Mouse (Mus musculus) ES-CJ7 (cell line): ENCODE data around the gene Prkn.

Experiments used
- DNase-seq: peaks from one replicate; pipeline ENCODE4 v3.0.0; 2011; ENCODE audit warnings: low read depth, low spot score

Gene Prkn

DNA sequence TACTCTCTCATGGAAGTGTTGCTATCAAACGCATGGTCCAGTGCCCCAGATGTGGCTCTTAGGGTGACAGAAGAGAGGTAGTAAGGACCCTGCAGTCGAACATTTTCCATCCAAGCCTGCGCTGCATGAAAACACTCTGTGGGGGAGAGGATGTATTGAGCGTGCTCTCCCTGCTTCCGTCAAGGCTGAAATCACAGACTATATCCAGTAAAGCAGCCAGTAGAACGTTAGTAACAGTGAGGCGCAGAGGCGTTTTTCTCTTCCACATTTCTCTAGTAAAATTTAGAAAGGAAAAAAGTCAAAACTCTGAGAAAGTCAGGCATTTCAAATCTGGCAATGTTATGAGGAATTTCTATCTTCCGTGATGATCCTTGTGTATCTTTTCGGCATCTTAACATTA lies 897.7 kb downstream of the Prkn start:
- DNase-seq: no peak

DNA sequence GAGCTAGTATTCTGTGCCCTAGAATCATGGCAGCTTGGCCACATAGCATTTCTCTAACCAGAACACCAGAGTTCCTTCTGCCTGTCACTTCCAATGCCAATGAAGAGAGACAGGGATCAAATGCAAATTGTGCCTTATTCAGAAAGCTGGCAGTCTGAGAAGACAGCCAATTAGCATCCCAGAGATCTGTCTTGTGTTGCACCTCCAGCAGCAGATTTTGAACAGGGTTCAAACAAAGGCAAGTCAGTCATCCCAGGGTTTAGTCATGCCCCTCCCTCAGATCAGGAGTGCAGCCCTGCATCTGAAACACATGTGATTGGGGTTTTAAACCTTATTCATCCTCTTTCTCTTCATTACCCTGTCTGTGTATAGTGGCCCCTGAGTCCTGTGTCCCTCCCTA lies 900.5 kb downstream of the Prkn start:
- no peak for DNase-seq

DNA sequence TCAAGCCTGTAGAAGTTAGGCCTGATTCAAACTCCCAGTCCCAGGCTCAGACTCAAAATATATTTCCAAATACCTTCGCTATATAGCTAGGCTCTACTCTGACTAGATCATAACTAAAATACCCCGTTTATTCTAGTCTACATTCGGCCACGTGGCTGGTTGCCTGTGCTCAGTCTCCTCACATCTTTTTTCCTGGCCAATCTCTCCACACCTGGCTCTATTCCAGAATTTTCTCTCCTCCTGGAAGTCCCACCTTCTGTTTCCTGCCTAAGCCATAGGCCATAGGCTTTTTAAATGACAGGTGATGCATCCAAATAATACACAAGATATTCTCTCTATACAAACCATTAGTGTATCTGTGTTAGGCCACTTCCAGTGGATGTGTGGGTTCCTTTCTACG lies 901.0 kb downstream of the Prkn start:
- no peak for DNase-seq

DNA sequence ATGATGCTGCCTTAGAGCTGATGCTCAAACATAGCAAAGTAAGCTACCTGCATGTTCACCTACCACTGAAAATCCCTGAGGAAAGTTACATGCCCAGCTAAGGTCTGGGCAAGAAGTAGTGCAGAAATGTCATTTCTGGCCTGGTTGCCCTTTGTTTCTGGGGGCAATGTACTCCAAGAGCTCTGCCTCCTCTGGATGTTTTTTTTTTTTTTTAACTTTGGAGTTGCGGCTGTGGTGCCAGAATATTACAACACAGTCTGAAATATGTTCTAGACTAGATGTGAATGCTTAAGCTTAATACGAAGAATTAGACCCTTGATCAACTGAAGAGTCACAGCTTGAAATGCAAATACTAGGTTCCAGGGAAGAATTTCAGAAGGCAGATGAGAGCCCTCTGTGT lies 911.1 kb downstream of the Prkn start:
- no peak for DNase-seq

DNA sequence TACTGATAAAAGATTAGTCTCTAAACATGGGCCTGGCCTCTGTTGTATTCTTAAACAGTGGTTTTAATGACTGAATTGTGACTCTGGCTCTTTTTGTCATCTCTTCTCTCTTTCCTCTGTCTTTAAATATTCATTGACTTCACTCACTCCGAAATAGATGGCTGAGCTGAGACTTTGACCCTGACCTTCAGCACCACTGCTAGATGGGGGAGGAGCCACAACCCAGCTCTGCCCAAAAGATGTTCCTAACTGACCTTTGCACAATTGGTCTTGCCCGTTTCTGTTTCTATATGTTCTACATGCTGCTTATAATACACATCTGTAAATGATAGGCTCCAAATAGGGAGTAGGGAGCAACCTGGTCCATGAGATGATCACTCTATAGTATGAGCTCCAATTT lies 912.5 kb downstream of the Prkn start:
- DNase-seq: peak; percentile 18

DNA sequence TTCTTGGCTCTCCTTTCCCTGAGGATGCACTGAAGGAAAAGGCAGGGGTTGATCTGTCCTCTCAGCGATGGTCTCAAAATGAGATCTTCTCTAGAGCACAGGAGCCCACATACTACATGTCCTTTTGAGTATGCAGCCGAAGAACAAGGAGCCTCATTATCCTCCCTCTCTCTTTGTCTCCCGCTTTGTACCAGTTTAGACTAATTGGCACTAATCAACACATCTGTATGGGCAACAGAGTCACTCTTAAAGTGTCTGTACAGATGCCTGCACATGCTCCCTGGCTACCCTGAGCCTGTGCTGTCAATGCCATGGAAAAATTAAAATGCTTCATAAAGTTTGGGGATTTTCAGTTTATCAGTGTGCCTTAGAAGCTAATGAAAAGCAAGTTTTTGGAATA lies 924.9 kb downstream of the Prkn start:
- DNase-seq: no peak

DNA sequence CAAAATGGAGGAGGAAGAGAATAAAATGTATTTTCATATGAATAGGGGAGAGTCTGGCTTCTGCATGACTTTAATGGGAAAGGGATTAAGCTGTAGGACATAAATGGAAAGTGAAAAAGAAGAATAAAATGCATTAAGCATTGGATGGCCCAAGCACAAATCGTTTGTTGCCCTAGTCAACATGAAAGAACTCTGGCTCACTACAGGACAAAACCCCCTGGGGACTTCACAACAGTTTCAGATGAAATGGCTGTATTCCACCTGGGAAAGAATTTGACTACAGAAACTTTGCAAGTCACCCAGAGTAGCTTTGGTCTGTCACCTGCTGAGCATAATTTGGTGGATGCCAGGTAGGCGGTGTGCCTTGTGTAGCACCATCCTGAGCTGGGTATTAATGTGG lies 925.4 kb downstream of the Prkn start:
- no peak for DNase-seq

DNA sequence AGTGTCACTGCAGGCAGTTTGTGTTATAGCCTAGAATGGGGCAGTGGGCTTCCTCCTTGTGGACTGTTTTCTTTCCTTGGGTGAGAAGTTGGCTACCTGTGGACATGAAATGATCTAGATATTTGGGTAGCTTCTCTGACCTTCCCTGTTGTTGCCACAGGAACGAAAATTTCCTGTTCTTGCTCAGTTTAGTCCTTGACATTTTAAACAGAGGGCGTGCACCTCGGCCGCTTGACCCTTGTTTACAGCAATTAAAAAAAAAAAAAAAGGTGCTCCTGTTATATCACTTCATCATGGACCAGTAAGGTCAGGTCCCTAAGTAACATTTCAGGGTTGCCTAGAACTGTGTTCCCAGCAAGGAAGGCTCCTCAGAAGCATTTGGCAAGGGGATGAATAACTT lies 927.1 kb downstream of the Prkn start:
- DNase-seq: no peak

DNA sequence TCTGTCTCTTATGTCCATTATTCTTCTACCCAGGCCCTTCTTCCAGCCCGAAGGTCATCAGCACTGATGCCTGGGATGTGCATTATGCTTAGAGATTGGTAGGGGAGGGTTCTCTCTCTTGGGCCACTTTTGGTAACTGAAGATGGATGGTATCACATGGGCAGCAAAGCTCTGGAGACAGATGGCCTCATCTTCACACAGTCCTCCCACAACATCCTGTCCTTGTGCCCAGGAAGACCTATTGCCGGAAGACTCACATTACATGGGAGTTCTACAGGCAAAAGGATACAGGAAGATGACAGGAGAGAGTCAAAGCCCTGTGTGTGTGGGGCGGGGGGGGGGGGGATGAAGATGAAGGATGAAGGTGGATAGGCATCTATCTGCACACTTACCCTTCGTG lies 928.2 kb downstream of the Prkn start:
- DNase-seq: no peak

DNA sequence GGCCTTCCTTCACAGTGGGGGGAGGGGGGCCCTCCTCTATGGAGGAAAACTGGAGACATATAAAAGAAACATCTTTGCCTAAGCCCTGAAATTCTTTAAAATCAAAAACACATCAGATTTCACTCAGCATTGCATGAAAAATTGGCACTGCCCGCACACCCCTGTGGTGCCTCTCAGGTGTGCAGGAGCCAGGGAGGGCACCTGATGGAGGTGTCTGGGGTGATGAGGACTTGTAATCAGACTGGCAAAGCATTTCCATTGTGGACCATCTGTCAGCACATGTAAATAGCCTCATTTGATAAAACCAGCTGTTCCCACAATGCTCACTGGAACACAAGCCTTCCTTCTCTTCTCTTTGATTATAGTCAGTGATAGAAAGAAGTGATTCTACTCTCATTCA lies 928.8 kb downstream of the Prkn start:
- DNase-seq: no peak

DNA sequence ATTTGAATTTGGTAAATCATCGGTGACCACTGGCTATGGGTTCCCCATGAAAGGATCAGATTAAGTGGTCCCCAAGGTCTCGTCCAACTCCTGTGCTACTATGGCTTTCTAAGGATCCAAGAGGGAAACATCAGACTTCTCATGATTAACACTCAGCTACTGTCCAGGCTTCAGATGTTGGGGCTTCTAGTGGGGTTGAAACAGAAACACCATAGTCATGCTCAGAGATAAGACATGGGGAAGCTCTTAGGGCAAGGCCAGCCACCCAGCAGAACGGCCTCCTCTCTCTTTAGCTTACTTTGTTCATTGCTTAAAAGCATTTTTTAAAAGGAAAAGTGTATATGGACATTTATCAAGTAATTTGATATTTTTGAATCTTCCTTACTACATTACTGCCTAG lies 929.3 kb downstream of the Prkn start:
- no peak for DNase-seq

DNA sequence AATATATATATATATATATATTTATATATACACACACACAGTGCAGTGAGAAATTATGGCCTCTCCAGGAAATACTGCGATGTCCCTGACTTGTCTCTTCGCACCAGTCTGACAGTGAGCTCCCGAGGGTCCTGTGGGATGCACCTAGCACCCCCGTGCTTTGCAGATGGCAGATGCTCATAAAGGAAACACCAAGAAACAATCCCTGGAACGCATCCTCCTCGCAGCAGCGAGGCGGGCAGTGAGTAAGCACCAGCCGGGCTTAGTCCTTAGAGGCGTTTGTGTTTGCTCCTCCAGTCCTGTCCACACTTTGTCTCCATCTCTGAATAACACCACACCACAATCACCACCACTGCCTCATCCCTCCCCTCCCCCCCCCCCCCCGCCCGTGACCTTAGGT lies 939.4 kb downstream of the Prkn start:
- no peak for DNase-seq

DNA sequence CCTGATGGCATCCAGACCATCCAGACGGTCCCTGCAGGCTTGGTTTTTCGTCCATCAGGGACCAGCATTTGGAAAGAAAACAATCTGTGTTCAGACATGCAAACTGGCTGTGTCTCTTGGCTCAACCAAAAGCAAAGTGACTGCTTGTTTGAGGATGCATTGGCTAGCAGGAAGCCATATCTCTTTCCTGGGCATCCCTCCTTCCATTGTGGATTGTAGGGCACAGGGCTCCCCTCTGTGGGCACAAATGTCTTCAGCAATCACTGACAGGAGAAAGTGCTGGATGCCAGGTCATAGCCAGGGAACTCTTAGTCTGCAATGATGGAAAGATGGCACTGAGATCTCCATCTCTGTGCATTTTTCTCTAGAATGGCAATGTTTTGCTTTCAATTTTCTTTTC lies 939.8 kb downstream of the Prkn start:
- no peak for DNase-seq

DNA sequence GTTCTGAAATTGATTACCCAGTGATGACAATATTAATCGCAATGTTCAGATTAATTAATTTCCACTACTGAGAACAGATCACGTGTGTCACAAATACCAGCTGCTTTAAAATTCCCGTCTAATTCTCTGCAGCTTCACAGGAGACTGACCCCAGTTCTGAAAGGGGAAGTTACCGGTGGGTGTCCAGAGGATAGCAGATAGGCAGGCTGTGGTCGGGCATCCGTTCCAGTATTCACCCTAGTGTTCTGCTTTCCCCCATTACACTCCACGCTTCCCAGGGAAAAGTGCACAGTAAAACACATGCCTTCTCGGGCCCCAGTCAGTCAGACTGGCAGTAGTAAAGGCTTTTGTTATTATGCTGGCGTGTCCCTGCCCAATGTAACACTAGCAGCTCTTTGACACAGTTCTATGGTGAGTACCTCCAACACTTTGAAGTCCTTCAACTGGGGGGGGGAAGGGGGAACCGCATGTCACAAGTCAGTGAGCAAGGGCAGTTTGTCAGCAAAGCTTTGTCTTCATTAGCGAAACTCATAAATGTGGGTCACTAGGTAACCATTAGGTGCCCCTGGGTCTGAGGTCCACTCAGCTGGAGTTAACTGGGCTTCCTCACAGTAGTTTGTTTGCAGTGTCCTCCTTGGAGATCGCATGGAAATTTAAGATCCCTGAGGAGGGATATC lies 940.8 kb downstream of the Prkn start:
- no peak for DNase-seq

DNA sequence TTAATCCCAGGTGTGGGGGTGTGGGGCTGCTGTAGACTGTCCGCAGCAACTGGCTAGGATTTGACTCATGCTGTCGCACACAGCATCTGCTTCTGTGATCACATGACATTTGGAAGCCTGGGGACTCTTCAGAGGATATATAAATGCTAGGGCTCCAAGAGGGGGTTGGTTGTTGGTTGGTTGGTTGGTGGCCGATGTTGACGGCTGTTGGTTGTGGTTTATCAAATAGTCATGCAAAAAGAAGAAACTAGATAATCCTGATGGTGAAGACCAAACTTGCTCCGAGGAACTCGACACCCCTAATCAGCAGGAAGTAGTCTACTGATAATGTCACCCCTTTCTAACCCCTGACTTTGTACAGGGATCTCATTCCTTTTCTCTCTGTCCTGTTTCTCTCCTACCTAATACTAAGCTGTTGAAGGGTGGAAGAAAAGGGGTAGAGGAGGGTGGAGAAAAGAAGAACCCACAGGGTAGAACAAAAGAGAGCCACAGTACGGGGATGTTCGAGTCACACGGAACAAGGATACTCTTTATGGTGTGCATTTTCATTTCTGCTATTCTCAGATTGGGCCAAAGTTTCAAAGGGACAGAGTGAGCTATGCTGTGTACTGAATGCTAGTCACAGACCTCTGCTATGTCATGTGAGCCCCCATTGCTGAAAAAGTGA lies 948.2 kb downstream of the Prkn start:
- DNase-seq: no peak

DNA sequence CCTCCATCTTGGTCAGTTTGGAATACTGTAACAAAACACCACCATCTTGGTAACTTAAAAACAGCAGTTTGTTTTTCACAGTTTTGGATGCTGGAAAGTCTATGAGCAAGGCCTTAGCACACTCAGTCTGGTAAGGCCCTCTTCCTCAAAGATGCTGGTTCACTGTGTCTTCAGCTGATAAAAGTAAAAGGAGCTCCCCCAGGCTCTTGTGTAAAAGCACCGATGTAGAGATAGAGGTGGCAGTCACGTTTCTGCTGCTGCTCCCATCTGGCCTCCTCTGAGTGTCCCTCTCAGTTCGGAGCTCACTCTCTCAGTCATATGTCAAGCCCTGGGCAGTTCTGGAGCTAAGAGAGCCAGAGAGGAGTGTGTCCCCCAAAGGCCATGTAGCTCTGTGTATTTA lies 955.8 kb downstream of the Prkn start:
- DNase-seq: no peak

DNA sequence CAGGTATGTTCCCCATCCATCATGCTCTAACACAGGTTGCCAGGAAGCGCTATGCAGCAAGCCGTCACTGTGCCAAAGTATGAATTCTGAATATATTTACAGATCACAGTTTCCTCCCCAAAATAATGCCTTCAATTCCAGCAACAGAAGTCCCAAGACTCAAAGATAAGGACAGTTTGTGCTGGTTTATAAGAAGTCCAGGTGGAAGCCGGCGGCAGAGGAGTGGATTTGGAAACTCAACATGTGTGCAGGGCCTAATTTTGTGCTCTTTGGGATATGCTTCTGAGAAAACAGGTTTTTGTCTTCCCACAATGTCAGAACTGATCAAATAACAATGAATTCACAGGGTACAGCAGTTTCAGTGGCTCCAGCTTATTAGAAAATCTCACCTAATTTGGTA lies 961.0 kb downstream of the Prkn start:
- DNase-seq: no peak

DNA sequence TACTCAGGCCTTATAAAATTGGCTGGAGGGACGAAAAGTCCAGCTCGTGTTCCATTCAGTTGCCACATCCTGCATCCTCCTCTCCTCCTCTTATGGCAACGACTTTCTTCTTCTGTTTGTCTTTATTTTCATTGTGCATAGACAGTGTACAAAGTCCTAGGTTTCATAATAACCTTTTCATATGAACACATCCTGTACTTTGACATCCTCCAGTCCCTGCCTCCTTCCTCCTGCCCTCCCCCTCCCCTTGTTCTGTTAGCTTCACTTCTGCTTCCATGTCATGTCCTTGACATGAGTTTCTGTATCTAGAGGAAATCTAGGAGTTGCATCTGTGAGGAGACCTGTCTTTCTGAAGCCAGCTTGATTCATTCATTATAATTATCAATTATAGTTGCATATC lies 967.1 kb downstream of the Prkn start:
- DNase-seq: no peak

DNA sequence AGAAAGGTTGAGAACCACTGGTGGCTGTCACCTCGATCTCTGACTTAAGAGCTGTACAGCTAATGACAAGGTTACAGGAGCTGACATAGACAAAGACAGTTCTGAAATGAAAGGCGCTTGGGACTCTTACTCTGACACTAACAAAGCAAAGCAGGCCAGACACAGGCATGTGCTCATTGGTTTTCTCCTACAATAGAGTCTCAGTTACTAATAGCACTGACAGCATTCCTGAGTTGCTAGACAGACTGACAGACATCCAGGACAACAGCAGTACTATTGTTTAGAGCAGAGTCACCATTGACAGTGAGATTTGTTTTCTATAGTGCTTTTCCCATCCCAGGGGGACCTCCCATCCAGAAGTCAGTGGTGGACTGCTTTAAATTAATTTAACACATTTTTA lies 977.7 kb downstream of the Prkn start:
- no peak for DNase-seq

DNA sequence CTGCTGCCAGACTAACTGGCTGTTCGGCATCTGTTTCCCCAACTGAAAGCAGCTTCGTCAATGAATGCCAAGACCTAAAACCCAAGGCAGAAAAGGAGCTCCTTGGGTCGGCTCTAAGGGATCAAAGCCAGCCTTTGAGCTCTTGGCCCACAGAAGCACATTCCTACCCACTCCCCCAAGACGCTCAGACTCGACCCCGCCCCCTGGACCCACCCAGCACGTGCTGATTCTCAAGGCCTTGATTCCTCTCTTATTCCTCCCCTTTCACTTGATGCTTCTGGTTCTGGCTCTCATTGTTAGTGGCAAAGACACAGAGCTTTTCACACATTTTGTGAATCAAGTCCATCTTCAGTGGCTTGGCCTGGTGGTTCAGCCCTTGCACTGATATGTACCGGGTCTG lies 979.3 kb downstream of the Prkn start:
- peak; percentile 8 for DNase-seq

DNA sequence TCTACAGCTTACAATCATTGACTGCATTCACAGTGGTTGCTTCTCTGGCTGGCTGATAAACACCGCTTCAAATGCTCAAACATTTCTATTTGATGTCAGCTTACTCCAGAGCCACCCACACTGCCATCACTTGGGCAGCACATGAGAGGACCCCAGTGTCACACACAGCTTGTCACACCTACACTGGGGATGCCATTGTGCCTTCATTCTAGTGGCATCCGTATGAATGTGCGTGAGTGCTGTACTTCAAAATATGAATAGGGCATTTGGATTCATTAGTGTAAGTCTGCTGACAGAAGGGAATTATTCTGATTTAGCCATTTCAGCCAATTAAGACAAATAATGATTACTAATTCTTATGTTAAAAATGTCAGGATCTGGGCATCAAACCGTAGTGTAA lies 980.6 kb downstream of the Prkn start:
- no peak for DNase-seq

DNA sequence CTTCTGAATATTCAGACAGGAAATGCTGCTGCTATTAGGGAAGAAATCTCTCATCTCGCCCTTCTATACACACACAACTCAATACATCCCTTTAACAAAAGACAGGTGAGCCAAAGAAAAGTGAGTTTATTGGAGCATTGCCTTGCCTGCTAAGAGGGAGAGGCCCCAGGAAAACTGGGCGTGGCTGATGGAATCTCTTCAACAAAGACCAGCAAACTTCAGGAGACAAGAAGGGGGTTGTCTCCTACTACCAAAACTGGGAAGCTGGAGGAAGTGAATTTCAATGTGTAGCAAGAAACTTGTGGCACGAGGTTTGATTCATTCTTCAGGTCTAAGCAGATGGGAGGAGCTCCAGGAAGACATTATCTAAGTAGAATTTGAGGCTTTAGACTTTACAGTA lies 989.3 kb downstream of the Prkn start:
- DNase-seq: peak; percentile 29

DNA sequence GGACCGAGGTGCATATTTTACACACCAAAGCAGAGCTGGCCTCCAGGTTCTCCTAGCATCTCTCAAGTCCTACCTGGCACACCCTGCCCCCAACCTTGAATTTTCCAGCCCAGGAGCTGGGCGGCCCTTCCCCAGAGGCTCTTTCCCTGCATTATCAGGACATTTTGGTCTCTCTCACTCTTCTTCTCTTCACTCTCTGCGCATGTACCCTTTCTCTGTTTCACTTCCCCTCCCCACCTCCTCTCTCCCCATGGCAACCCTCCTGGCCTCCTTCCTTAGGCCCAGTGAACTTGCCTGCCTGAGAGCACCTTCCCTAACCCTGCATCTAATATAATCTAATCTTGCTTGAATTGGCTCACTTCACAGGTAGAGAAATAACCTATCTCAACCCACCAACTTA lies 996.9 kb downstream of the Prkn start:
- DNase-seq: no peak

DNA sequence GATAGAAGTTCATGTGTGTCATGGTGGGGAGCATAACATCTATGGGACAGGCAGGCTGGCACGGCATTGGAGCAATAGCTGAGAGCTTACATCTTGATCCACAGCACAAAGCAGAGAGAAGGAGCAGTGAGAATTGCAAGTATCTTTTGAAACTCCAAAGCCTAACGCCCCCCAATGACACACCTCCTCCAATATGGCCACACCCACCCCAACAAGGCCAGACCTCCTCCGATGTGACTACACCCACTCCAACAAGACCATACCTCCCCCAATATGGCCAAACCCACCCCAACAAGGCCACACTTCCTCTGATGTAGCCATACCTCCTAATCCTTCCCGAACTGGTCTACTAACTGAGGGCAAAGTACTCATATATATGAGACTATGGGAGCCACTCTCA lies 1004.3 kb downstream of the Prkn start:
- no peak for DNase-seq
